Mouse (Mus musculus) testis, adult 2 months (tissue): Measurements from ENCODE around the gene Gmip.

ENCODE experiments used
- CTCF ChIP-seq: fragments of 200-500 bp; IDR thresholded peaks from 2 replicates; pipeline ENCODE4 v1.5.1; 2012; ENCODE audit warnings: low read depth, mild to moderate bottlenecking, inconsistent platforms, low read length, moderate library complexity; ENCODE audit not compliant: control insufficient read depth, insufficient read depth, insufficient replicate concordance
- POLR2A ChIP-seq: fragments of 200-500 bp; IDR thresholded peaks from 2 replicates; pipeline ENCODE4 v1.6.1; 2012; ENCODE audit warnings: low read depth, mild to moderate bottlenecking, inconsistent platforms, low read length, moderate library complexity; ENCODE audit not compliant: control insufficient read depth

DNA sequence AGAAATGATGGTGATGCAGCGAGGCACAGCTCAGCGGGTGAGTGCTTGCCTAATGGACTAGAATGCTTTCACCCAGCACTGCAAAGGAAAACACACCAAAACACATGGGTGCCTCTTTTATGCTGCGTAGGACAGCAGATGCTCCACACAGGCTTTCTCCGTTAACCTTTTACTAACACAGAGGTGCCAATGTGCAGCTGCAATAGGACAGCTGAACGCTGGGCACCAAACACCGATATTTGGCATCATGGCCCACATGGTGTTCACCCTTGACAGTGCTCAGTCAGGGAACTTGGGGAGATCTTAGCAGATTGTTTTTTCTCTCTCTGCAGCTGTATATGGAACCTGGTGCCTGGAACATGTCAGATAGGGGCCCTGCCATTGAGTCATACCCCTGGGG, 13.6 kb upstream of the Gmip start:
- TF ChIP-seq CTCF (no peak), POLR2A (no peak)
